ENCODE assay signal across 8 mouse cellular contexts in the genomic region with DNA sequence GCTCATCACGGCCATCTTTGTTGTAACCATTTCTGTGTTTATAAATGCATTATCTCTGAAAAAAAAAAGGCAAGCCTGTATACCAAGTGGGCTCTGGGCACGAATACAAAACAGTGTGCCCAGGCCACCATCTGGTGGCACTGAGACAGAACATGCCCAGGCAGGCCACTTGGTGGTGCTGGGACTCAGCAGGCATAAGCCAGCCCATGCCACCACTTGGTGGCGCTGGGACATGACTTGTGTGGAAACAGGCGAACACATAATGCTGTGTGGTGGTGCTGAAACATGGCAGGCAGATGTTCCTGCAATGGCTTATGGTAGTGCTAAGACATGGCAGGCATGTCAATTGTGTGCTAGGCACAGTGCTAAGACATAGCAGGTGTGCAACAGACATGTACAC. TPM values are rescaled to one million over a fixed set of nuclear protein-coding genes. Genes with fewer than 3 reads are reported as not detected.
DNase-seq lines count a peak whose midpoint lies in the region; ATAC-seq and TF ChIP-seq lines count a peak whose summit lies in the region.

No protein-coding gene starts in this region.

- peak; percentile 17 for ATAC-seq in forebrain, embryonic 12.5 days (ENCODE audit: low FRiP score)
- ATAC-seq in liver, embryonic 14.5 days (ENCODE audit: insufficient read depth) = no peak

- TF ChIP-seq EP300 in liver, embryonic 14.5 days (IDR thresholded peaks at IDR 0.05; ENCODE audit: low read depth) = no peak

- DNase-seq in embryo, embryonic 11 days = peak; percentile 8
- DNase-seq in embryo, embryonic 9.5 days (ENCODE audit: extremely low spot score) = no peak
- peak; percentile 59 for DNase-seq in CD4-positive helper T cell, adult 2 months (ENCODE audit: low read depth, low spot score)
- no peak for DNase-seq in liver, embryonic 14.5 days (ENCODE audit: low read depth in 3 of 3, low spot score in 3 of 3)
- peak; percentile 47 for DNase-seq in thymus, postnatal 0 days (ENCODE audit: low spot score)
- DNase-seq in cerebellum, adult 9-10 months = no peak
- no peak for DNase-seq in spleen, postnatal 4 days (ENCODE audit: low spot score in 2 of 2)

- no peak overlapping the region for H3K4me3 ChIP-seq in forebrain, embryonic 12.5 days (replicated peaks)
- H3K4me3 ChIP-seq in liver, embryonic 14.5 days (ENCODE audit: insufficient read depth in 1 of 2, low read depth in 2 of 2, low read length in 2 of 2) = no peak overlapping the region

- H3K27ac ChIP-seq in forebrain, embryonic 12.5 days = no peak overlapping the region
- no peak overlapping the region for H3K27ac ChIP-seq in liver, embryonic 14.5 days

- H3K36me3 ChIP-seq in forebrain, embryonic 12.5 days (replicated peaks) = no peaks in the 10 kb centered on the region
- H3K36me3 ChIP-seq in liver, embryonic 14.5 days (replicated peaks; ENCODE audit: control insufficient read depth, insufficient read depth, low read depth) = no peaks in the 10 kb centered on the region

- peak; percentile 63 for TF ChIP-seq CTCF in liver, embryonic 14.5 days (IDR thresholded peaks at IDR 0.05; ENCODE audit: low read depth)

- no peaks in the 10 kb centered on the region for H3K27me3 ChIP-seq in forebrain, embryonic 12.5 days
- no peaks in the 10 kb centered on the region for H3K27me3 ChIP-seq in liver, embryonic 14.5 days (ENCODE audit: control insufficient read depth, insufficient read depth, low read length)

- WGBS in forebrain, embryonic 12.5 days = 83% methylated on average over 4 of the region's 4 CpGs
- WGBS in liver, embryonic 14.5 days (ENCODE audit: insufficient replicate concordance) = 56% methylated on average over 4 of the region's 4 CpGs

- H3K4me2 ChIP-seq in forebrain, embryonic 12.5 days = no peak overlapping the region
- no peak overlapping the region for H3K4me2 ChIP-seq in liver, embryonic 14.5 days (ENCODE audit: low read depth)

- no peaks in the 10 kb centered on the region for H3K9me3 ChIP-seq in forebrain, embryonic 12.5 days
- H3K9me3 ChIP-seq in liver, embryonic 14.5 days (ENCODE audit: control insufficient read depth, low read length) = no peaks in the 10 kb centered on the region

- H3K4me1 ChIP-seq in forebrain, embryonic 12.5 days = no peaks in the 10 kb centered on the region
- no peaks in the 10 kb centered on the region for H3K4me1 ChIP-seq in liver, embryonic 14.5 days (replicated peaks; ENCODE audit: control insufficient read depth in 2 of 2, insufficient read depth in 2 of 2, low read length in 1 of 2)

- H3K9ac ChIP-seq in forebrain, embryonic 12.5 days = no peak overlapping the region
- no peak overlapping the region for H3K9ac ChIP-seq in liver, embryonic 14.5 days (replicated peaks)

RNA-seq across cellular contexts. Expression of gene Kdm4c, which starts 11.3 kb away (rescaled TPM):
- polyA plus RNA-seq in forebrain, embryonic 12.5 days (2016; fragmentation: Nextera tagmentation; extraction: Ambion mirVana) = 16.3 and 17.7 TPM in 2 replicates
- 1.2 and 2.1 TPM in 2 replicates for polyA plus RNA-seq in liver, embryonic 14.5 days (2012; rRNA removed)
- 4.1 and 4.9 TPM in 2 replicates for polyA plus RNA-seq in liver, embryonic 14.5 days (2014; fragmentation: Nextera tagmentation; extraction: Ambion mirVana)
- 16.1 and 17.2 TPM in 2 replicates for polyA plus RNA-seq in thymus, postnatal 0 days (2015; fragmentation: Nextera tagmentation; extraction: Ambion mirVana)

Comparison
In these comparisons a context has a peak if more than half of its experiments do, and no peak if none do; other contexts are left out.
1. DNase-seq: peak in embryo, embryonic 11 days (single experiment), CD4-positive helper T cell, adult 2 months (single experiment) and thymus, postnatal 0 days (single experiment); none in embryo, embryonic 9.5 days (single experiment), liver, embryonic 14.5 days (0 of 3), cerebellum, adult 9-10 months (single experiment) and spleen, postnatal 4 days (0 of 2).